Mouse (Mus musculus) liver (tissue): Measurements from ENCODE around the gene Cmtm4.
A peak's percentile ranks its signal among the peaks of the same experiment; 100 is the strongest.

Experiments used
- DNase-seq: peaks from one replicate; pipeline ENCODE4 v3.0.0-alpha.2; 2020; ENCODE audit warnings: mixed read lengths

The Cmtm4 gene

DNA sequence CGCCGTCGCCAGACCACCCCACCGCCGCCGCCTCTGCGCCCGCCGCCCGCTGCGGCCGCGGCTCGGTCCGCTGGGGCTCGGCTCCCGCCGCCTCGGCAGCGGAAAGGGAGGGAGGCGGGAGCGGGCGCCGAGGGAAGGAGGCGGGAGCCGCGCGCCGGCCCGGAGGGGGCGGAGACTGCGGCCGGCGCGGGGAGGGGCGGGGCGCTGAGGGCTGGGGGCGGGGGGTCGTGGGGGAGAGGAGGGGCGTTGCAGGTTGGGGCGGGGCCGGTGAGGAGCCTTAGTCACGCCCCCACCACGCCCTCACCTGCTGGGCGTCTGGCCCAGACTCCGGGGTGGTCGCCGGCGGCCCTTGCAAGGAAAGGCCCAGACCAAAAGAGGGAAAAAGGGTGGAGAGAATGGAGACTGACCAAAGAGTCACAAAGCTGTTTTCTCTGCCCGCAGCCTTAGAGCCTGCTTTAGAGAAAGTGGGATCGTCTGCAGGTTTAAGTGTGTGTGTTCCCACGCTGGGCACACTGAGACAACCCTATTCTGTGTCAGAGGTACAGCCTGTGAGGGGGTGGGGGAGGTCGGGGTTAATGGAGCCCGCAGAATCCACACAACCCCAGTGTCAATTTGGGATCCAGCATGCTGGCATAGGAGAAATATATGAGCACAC, at the start of gene Cmtm4:
TSS of gene Cmtm4 (minus strand) at position 105 of the 655 bp plus-strand sequence.
- peak; percentile 68 for DNase-seq

DNA sequence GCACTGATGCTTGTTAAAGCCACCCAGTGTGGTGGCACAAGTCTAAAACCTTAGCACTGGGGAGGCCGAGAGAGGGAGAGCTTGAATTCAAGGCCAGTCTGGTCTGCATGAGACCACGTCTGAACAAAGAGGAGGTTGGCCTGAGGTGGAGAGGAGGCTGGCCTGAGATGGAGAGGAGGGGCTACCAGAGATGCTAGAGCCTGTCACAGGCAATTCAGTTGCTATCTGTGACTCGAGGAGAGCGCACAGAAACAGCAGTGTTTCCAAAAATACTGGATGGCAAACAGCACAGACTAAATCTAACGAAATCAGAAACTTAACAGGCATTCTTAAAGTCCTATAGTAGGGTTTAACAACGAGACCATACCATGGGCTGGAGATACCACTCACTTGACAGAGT, 49.6 kb upstream of the Cmtm4 start:
- DNase-seq, result no peak

DNA sequence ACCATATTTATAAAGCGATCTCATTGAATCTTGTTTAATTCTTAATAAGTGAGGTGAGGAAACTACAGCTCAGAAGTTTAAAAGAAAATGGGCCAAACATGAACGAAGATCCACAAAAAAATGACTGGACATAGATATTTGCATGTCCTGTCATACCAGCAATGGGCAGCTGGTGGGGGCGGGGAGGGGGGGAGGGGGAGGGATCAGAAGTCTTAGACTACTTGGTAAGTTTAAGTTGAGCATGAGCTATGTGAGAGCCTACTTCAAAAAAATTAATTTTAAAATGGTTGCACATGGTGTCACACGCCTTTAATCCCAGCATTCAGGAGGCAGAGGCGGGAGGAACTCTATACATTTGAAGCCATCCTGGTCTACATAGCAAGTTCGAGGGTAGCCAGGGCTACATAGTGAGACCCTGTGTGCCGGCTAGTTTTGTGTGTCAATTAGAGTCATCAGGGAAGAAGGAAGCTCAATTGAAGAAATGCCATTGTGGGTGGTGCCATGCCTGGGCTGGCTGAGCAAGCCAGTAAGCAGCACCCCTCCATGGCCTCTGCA, 47.6 kb upstream of the Cmtm4 start:
- DNase-seq, result no peak

DNA sequence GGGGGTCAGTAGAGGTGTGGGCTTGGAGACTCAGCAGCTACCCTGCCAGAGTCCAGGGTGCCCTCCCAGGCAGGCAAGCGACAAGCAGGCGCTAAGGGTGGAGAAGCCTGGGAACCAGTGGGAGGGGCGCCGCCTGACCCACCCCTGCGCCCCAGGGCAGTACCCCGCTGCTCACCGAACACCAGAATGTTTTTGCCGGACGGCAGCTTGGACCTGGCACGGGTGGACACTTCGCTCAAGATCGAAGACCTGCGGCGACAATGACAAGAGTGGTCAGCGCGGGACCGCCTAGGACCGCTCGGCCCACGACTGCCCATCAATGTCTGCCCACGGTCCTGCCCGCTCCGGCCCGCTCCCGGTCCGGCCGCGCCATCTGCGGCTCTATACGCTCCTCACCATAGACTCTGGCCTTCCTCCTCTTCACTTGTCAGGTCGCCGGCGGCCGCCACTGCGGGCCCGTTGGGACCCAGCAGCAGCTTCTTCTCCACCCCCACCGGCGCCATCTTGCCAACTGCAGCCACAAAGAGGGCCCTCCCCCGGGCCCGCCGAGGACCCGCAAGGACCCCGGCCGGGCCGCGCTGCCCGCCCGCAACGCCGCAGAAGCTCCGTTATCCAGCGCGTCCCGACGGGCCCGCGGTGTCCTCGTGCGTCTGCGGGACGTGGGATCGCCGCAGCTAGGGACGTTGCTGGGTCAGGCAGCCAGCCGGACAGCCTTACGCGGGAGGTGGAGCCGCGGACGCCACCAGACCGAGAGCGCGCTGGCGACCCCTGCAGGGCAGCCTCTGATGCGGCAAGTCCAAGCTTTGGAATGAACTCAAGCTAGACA, 46.9 kb upstream of the Cmtm4 start, which contains the start of gene Dync1li2:
TSS of gene Dync1li2 (minus strand) at position 749 of the 826 bp plus-strand sequence.
- peak; percentile 93 for DNase-seq

DNA sequence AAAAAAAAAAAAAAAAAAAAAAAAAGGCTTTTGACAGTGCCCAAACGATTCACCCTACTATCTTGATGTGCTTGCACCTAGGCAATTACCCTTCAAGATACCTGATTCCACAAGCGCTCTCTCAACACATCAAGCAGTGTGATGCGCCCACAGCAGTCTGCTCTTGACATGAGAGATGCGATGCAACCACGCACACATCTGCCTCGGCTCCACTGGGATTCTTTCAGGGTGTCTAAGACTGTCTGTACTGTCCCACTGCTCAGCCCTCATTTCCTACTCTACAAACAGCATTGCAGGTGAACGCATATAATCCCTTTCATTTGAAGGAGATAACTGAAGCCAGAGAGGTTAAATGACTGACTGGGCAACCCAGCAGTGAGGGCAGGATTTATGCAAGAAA, 46.0 kb upstream of the Cmtm4 start:
- DNase-seq, result no peak

DNA sequence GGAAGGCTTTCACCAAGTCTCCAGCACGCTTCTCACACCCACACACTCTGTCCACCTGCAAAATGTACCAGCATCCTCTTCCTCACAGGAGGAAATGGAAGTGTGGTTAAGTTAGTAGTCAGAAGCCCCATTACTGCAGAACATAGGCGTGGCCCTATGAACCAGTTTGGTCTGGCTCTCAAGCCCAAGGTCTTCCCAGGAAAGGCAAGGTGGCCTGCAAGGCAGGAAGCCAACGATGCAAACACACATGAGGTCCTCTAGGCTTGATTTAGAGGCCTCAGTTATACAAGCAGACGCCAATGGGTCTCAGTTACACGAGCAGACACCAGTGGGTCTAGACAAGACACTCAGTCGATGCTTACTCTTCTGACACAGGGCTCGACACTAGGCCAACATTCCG, 43.9 kb upstream of the Cmtm4 start:
- no peak for DNase-seq

DNA sequence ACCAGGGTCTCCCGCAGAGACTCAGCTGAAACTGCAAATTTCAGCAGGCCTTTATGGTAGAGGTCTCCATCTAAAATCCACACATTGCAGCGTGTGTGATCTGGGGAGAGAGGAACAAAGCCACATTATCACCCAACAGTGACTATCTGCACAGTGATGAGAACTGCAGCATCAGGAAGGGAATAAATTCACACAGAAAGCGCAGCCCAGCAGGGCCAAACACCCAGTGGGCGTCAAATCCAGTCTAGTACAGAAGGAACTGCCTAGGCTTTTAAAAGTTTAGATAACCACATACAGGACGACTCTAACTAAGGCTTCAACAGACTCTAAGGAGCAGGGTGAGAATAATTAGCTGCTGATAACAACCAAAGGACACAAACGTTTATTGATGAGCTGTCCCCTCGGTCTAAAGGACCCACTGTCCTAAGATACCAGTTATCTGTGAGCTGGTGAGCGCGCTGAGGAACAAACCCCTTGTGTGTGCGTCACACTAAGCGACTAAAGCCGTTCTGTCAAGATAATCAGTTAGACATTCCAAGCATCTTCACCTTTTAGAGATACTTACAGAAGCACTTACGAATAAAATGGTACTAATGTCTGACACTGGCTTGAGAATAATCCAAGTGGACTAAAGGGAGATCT, 42.0 kb upstream of the Cmtm4 start:
- DNase-seq, result no peak

DNA sequence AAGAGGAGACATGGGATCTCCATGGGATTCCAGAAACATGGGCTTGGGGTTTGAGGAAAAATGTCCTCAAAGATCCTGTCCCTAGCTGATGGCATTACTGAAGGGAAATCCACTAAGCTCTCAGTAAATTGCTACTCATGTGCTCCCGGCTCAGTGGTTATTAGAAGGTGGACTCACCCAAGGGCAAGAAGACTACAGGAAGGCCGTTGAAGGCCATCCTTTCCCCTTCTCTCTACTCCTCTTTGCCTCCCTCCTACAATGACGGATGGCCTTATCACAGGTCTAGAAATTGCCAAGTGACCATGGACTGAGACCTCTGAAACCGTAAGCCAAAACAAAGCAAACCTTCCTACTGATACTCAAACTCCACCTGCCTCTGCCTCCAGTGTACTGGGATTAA, 41.0 kb upstream of the Cmtm4 start:
- DNase-seq, result no peak

DNA sequence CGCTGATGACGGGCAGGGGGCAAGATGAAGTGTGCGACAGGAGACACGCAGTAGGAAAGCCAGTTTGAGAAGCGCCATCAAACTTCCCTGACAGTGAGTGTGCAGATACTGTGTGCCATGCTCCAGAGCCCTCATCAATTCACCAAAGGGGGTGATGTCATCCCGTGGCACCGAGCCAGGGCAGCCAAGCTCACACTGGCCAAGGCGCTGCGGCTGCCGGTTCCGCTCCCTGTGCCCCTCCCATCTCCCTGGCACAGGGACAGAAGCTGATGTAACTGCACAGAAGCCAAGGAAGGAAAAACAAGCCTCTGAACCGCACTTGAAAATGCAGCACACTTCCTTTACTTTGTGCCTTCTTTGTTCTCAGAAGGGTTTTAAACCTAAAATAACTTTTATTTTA, 40.4 kb upstream of the Cmtm4 start:
- peak; percentile 58 for DNase-seq

DNA sequence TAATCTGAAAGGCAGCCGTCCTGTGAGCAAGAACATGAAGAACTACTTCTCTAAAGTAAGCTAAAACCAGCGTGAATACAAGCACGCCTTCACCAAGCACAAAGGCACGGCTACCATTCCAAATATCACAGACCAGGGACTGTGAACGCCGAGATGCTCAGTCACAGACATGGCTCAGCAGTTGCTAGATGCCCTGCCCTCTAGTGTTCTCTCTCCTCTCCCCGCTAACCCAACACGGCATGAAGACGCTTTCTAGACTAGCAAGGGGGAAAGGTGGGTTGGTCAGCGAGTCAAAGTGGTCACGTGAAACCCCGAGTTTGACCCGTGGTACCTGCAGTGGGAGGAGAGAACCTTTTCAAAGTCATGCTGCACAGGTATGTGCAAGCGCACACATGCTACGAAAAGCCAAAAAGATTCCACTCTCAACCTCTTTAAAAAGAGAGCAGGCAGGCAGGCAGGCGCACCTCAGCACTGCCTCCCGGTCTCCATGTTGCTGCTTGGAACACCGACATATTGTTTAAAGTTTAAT, 39.3 kb upstream of the Cmtm4 start:
- no peak for DNase-seq

DNA sequence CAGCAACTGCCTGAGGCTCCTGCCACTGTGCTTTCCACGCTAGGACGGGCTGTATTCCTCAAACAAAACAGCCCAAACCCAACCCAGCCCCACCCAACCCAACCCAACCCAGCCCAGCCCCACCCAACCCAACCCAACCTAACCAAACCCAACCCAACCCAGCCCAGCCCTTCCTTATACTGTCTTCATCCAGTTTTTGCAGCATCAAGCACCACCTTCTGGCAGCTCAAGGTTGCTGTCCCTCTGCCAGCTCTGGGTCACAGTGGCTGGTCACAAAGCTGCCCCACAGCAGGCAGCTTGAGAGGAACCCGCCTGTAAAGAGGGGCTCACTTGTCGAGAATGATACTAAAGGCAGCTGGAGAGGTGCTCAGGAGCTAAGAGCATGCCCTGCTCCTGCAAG, 38.7 kb upstream of the Cmtm4 start:
- DNase-seq, result peak; percentile 39

DNA sequence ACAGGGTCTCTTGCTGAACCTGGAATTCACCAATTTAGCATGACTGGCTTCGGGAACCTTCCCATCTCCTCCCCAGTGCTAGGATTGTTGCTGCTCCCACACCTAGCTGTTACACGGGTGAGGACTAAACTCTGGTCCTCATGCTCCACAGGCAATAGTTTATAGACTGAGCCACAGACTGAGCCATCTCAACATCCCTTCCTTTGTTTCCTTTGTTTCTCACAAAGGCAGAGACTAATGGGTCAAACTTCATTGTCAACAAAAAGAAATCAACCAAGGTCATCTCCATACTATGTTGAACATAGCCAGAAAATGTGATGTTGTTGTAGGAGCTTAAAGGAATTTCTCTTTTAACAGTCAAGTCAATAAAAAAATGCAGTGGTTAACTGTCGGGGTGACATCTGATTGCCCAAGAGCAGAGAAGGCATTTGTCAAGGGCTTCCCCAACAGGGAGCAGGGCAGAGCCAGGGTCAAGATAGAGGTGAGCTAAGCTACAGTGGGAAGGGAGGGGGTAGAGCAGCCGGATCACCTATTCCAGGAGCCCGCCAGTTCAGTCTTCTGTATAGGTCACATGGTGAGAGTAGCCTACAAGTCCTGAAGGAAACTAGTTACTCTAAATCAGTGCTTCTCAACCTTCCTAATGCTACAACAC, 37.7 kb upstream of the Cmtm4 start:
- DNase-seq, result no peak

DNA sequence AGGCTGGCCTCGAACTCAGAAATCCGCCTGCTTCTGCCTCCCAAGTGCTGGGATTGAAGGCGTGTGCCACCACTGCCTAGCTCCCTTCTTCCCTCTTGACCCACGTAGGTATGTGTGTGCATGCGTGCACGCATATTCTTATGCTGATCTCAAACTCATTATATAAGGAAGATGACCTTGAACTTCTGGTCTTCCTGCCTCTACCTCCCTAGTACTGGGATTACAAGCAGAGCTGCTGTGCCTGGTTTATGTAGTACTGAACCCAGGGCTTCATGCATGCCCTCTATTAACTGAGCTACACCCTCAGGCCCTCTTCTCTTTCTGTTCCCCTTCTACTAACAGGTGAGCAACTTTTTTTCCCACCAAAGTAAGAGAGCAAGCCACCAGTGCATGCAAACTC, 37.0 kb upstream of the Cmtm4 start:
- DNase-seq, result no peak

DNA sequence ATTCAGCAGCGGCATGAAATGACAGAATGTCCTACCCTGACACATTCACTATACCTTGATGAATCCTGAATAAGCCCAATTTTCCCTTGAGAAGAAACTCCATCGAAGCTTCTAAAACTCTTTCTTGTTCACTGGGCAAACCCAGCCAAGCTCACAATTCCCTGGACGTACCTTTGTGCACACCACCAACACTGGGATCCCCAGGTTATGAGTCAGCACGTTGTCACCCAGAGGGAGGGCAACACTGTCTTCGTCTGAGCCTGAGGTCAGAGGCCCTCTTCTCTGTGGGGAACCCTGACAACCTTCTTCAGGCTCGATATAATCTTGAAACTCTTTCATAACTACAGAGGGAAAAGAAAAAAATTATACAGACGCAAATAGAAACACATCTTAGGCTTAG, 34.6 kb upstream of the Cmtm4 start:
- DNase-seq, result no peak

DNA sequence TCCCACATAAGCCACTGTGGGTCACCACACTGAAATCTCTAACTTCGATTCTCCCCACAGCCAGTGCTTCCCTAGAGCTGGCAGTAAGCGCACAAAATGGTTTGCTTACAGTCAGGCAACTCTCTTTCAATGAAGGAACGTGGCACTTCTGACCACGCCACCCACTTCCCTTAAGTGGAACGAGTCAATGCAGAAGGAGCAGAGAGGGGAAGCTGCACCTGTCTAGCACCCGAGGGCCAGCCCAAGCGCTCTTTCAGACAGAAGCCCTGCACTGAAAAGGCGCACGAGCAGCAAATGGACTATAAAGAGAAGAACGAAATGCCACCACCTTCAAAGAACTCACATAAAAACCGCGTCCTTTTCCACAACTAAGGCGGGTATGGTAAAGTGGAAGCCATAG, 32.1 kb upstream of the Cmtm4 start:
- no peak for DNase-seq

DNA sequence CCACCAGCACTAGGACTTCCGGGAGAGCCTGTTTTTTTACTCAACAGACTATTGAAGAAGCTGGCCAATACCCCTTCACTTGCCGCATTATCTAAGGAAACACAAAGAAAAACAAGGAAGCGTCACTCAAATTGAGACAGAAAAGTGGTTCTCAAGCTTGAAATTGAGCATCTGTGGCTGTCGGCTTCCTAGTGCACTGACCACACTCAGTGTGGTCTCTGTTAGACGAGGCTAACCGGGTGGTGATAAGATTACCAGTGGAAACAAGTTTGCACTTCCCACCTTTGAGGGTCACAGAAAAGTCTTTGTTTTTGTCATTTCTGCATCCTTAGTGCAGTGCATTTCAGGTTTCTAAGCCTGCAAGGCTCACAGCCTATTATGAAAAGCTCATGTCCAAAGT, 26.7 kb upstream of the Cmtm4 start:
- no peak for DNase-seq

DNA sequence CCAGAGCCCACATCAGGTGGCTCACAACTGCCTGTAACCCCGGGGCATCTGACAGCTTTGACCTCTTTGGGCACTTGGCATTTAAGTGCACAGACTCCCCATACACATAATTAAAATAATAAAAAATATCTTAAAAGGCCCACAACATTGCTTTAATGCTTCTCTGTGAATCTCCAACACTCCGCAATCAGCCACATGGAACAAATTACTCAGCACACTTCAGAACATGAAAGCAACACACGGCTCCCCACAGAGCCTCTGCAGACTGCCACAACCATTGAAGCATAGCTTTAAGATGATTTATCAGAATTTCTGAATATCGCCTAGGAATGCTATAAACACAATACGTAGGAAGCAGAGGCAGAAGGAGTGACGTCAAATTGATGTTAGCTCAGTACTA, 20.4 kb upstream of the Cmtm4 start:
- DNase-seq, result no peak

DNA sequence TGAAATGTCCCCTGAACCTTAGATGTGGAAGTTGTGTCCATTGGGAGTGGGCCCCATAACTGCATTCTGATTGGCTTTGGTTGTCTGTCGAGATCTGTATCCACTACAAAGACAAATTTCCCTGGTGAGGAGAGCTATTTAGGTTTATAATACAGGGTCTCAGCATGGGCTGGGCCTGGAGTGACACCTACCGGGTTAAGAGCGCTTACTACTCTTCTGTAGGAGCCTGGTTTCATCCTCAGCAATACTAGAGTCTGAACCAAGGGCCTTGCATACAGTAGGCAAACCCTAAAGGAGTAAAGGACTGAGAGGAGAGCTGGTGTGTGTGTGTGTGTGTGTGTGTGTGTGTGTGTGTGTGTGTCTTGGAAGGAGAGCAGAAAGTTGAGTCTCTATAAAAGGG, 18.6 kb upstream of the Cmtm4 start:
- DNase-seq, result no peak

DNA sequence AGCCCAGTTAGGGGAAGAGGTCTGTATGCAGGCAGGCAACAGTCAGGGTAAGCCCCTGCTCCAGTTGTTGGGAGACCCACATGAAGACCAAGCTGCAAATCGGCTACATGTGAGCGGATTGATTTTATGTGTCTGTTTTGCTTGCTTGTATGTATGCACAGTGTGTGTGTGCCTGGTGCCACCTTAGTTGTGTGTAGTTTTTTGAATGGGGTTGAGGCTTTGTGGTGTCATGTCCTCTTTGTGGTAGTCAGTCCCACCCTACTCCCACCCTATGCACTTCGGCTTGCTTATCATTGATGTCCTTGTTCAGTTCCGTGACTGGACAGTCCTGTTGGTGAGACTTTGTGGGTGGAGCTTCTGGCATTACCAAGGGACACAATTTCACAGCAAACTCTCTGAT, 18.2 kb upstream of the Cmtm4 start:
- no peak for DNase-seq

DNA sequence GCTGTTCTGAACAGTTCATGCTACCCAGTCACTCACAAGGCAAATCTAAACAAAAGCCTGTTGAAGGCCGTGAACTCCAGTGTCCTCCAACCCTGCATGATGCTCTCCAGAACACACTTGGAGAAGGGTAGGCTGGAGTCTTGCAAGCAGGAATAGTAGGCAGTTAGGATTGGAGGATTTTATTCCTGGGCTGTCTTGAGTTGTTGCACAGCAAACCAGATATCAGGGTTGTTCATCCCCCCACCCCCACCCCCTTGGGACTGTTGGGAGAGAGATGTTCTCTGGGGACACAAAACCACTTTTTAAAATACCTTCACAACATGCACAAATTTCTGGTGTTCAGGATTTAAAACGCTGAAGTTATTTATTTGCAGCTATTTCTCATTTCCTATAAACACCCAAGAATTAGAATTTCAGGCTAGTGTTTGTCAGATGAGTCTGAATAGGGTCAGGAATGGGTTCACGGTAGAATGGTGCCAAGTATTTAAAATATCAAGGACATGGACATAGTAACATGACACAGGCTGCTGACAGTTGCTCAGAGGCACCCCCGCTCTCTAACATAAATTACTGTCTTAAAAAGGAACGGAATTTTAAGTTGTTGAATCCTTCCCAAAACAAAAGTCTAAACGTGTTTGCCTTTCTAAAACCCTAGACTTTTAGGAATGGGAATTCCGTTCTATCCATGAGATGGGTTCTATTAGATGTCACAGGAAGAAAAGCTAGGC, 17.4 kb upstream of the Cmtm4 start:
- DNase-seq, result no peak

DNA sequence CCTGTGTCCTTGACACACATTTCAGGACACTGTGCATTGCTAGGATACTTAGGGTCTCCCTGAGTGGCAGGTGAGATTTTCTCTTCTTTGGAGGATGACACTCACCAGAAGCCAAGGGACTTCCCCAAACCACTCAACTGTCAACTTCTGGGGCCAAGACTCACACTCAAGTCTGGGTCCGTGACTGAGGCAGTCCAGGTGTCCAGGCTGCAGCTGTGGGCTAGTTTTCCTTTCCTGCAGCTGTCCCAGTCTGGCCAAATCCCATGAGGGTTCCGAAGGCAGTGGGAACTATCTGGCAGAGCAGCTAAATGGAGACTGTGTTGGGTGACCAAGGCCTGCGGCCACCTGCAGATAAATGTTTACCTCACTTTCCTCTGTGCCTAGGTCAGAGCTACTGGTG, 16.4 kb upstream of the Cmtm4 start:
- DNase-seq, result no peak

DNA sequence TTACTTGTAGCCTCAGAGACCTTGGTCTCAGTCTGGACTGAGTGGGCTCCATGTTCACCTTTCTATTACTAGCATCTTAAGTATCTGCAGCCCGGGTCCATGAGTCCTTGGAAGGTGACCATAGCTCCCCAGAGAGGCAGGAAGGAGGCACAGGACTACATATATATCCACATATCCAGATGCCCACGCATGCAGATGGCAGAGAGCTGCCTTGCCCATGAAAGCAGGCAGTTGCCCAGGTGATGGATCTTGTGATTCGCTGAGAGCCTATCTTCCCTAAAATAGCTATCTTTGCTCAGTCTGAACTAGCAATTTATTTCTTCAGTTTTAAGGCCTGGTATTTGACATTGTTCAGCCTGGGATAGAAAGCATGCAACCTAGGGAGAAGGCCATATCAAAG, 15.9 kb upstream of the Cmtm4 start:
- DNase-seq, result no peak
